Mouse (Mus musculus): ENCODE results near the gene Cd4. TPM values are rescaled to one million over a fixed set of nuclear protein-coding genes. Genes with fewer than 3 reads are reported as not detected.

Gene Cd4
- polyA plus RNA-seq, 1 experiment from 2014 or later: 0.13 TPM

DNA sequence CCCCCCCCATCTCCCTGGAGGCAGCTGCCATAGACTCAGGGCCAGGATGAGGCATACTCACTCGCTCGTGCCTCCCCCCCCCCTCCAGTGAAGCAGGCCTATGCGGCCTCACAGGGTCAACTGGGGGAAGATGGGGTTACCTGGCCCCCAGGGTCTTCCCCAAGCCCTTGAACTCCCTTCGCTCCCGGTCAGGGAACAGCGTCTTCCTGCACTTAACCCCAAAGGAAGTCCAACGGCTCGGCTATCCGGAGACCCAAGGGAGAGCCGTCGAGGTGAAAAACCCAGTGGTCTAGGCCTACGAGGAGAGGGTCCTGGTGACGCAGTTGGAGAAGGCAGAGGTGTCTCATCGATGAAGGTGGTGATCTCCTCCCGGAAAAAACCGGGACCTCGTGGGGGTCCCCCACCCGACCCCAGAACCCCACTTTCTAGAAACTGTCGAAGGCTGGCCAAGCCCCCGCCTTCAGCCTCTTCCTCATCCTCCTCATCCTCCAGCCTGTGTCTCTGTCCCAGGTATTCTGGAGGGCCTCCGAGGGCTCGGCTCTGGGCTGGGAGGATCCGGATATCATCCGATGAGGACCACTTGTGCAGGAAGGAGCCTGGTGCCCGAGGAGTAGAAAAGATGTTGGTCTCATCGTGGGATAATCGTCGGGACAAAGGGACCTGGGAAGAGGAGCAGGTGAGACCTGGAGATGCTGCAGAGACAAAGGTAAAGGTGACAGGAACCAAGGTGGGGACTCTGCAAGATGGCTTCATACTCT, 29.3 kb downstream of the Cd4 start:
- Histone ChIP-seq H3K4me1 (replicated peaks; ENCODE audit: control insufficient read depth, insufficient read depth, low read length) (peaks cover 20% of the 10 kb centered on the region), H3K4me2 (ENCODE audit: low read depth, low read length) (0 out of 2 replicates have a peak overlapping the region, but pooled peaks have one; percentile 97)

DNA sequence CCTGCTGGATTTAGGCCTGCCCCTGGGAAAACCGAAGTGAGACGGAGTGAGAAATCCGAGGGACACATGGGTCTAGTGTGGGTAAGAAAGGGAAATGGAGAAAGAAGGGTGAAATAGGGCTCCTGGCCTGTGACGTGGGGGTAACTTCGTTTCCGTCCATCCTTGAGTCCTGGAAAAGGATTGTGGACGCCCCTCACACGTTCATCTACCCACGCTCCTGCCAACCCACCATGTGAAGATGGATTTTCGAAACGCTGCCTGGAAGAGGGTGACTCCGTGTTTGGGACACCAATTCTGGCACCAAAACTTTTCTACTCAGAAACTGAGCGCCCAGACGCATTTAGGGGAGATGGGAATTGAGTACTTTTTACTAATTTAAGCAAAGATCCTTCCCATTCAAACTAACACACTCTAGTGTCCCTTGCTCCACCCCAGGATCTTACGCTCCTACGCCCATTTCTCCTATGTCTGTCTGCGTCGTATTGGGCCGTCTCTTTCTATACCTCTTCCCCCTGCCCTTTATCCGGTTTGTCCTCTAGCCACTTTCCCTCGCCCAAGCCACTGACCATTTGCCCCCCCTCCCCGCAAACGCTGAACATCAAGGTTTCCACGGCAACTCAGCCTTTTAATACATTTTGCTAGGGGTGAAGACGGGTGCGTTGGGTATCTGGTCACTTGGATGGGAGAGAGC, 30.0 kb downstream of the Cd4 start:
- peak overlapping the region; percentile 97 for H3K4me2 ChIP-seq (ENCODE audit: low read depth, low read length)
- no peak for ATAC-seq (ENCODE audit: low read depth)
- H3K4me3 ChIP-seq (ENCODE audit: low read length): peak overlapping the region; percentile 79
- H3K9ac ChIP-seq (ENCODE audit: low read length): peak overlapping the region; percentile 89
- peaks cover 14% of the 10 kb centered on the region for H3K4me1 ChIP-seq (replicated peaks; ENCODE audit: control insufficient read depth, insufficient read depth, low read length)
- no peaks in the 10 kb centered on the region for H3K9me3 ChIP-seq (ENCODE audit: control insufficient read depth, low read length)
- WGBS: 17% methylated on average over 26 of the region's 26 CpGs
- H3K27me3 ChIP-seq (ENCODE audit: control insufficient read depth, insufficient read depth, low read depth, low read length): peaks cover 26% of the 10 kb centered on the region
- no peaks in the 10 kb centered on the region for H3K36me3 ChIP-seq (ENCODE audit: control insufficient read depth, insufficient read depth, low read length)
- peak overlapping the region; percentile 87 for H3K27ac ChIP-seq (ENCODE audit: low read length)

More for the DNA sequence above, 29.3 kb downstream of the Cd4 start:
- H3K27me3 ChIP-seq (ENCODE audit: control insufficient read depth, insufficient read depth, low read depth, low read length): peaks cover 28% of the 10 kb centered on the region
- H3K9me3 ChIP-seq (ENCODE audit: control insufficient read depth, low read length): no peaks in the 10 kb centered on the region
- H3K9ac ChIP-seq (ENCODE audit: low read length): no peak overlapping the region
- 67% methylated on average over 28 of the region's 28 CpGs for WGBS
- no peak for ATAC-seq (ENCODE audit: low read depth)
- no peak overlapping the region for H3K27ac ChIP-seq (ENCODE audit: low read length)
- H3K4me3 ChIP-seq (ENCODE audit: low read length): no peak overlapping the region
- no peaks in the 10 kb centered on the region for H3K36me3 ChIP-seq (ENCODE audit: control insufficient read depth, insufficient read depth, low read length)

DNA sequence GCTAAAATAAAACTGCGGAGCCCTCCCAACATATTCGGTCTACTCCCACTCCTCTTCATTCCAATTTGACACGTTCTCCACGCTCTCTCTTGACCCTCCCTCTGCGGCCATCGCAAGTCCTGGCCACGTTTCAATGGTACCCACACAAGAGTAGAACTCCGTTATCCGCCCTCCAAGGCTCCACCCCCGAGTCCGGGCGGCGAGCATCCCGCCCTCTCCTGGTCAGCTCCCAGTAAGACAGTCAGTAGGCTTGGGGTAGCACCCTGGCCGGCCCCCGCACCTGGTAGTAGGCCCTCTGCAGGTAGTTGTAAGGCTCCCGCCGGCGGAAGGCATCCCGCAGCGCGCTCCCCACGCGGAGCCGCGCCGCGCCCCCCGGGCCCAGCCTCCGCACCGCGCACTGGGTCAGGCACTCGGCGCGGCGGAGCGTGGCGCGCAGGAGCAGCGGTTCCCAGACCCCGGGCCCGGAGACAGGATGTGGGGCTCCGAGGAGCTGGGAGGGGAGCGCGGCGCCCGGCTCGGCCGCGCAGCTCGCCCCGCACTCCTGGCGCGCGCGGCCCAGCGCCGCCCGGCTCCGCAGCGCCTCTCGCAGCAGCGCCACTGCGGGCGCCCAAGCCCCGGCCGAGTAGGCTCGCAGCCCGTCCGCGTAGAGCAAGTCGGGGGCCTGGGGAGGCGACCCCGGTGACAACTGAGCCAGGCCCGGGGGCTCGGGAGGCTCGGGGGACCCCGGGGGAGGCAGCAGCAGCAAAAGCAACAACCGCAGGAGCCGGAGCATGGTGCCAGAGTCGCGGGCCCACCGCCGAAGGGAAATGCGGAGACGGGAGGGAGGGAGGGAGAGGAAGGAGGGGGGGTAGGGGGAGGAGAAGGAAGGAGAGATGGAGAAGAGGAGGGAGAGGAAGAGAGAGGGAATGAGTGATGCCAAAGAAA, 30.8 kb downstream of the Cd4 start, which contains the start of gene P3h3:
P3h3 (minus strand) TSS at position 837 of the 924 bp plus-strand sequence.
- peak within 1 kb of the TSS; percentile 87 for H3K27ac ChIP-seq (ENCODE audit: low read length)
- no peaks in the 10 kb centered on the region for H3K9me3 ChIP-seq (ENCODE audit: control insufficient read depth, low read length)
- peak within 1 kb of the TSS; percentile 97 for H3K4me2 ChIP-seq (ENCODE audit: low read depth, low read length)
- WGBS: under 1% methylated on average over 62 of the region's 86 CpGs
- peak within 1 kb of the TSS; percentile 79 for H3K4me3 ChIP-seq (ENCODE audit: low read length)
- peaks cover 13% of the 10 kb centered on the region for H3K4me1 ChIP-seq (replicated peaks; ENCODE audit: control insufficient read depth, insufficient read depth, low read length)
- ATAC-seq (ENCODE audit: low read depth): peak; percentile 87
- H3K36me3 ChIP-seq (ENCODE audit: control insufficient read depth, insufficient read depth, low read length): no peaks in the 10 kb centered on the region
- H3K9ac ChIP-seq (ENCODE audit: low read length): peak within 1 kb of the TSS; percentile 89
- peaks cover 24% of the 10 kb centered on the region for H3K27me3 ChIP-seq (ENCODE audit: control insufficient read depth, insufficient read depth, low read depth, low read length)

DNA sequence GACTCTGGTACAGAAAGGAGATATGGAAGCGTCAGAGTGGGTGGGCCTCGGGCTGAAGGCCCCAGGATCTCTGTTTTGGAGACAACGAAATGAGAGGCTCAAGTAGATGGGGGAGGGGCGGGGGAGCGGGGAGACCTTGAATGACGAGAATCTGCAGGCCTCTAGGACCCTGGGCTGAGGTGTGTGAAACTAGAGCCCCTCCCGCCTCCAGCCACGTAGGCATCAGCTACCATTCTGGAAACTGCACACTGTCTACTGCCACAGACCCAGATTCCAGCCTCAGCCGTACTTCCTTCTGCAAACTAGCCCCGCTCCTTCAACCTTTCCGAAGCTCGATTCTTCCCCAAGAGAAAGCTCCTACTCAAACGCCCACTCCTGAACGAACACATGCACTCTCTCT, 31.7 kb downstream of the Cd4 start:
- Histone ChIP-seq H3K36me3 (ENCODE audit: control insufficient read depth, insufficient read depth, low read length) (no peaks in the 10 kb centered on the region), H3K27me3 (ENCODE audit: control insufficient read depth, insufficient read depth, low read depth, low read length) (peaks cover 19% of the 10 kb centered on the region), H3K4me1 (replicated peaks; ENCODE audit: control insufficient read depth, insufficient read depth, low read length) (peaks cover 13% of the 10 kb centered on the region), H3K9me3 (ENCODE audit: control insufficient read depth, low read length) (no peaks in the 10 kb centered on the region), H3K4me3 (ENCODE audit: low read length) (peak overlapping the region; percentile 79), H3K4me2 (ENCODE audit: low read depth, low read length) (peak overlapping the region; percentile 97), H3K9ac (ENCODE audit: low read length) (peak overlapping the region; percentile 38; the same call in 1 of the 2 replicates), H3K27ac (ENCODE audit: low read length) (no peak overlapping the region)
- WGBS: 6% methylated on average over 14 of the region's 14 CpGs
- ATAC-seq (ENCODE audit: low read depth): no peak

DNA sequence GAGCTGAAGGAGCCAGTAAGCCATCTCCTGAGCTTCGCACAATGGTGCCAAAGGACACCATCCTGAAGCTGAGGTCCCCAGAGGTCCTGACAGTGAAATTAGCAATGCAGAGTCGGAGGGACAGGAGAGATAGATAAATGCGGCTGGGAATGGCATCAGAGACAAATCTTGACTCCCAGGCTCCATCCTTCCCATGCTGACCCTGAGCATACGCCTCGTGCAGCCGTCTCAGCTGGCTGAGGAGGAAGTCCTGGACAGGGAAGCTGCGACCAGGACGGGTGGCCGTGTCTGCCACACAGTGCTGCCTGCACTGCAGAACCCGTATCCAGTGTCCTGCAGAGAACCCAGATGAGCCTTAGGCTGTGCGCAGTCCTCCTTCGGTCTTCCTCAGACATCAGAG, 33.4 kb downstream of the Cd4 start:
- Histone ChIP-seq H3K27me3 (ENCODE audit: control insufficient read depth, insufficient read depth, low read depth, low read length) (peaks cover 14% of the 10 kb centered on the region), H3K4me2 (ENCODE audit: low read depth, low read length) (no peak overlapping the region), H3K36me3 (ENCODE audit: control insufficient read depth, insufficient read depth, low read length) (no peaks in the 10 kb centered on the region), H3K4me1 (replicated peaks; ENCODE audit: control insufficient read depth, insufficient read depth, low read length) (peaks cover 13% of the 10 kb centered on the region), H3K4me3 (ENCODE audit: low read length) (no peak overlapping the region), H3K9me3 (ENCODE audit: control insufficient read depth, low read length) (no peaks in the 10 kb centered on the region), H3K27ac (ENCODE audit: low read length) (no peak overlapping the region), H3K9ac (ENCODE audit: low read length) (no peak overlapping the region)
- WGBS: 69% methylated on average over 12 of the region's 12 CpGs
- ATAC-seq (ENCODE audit: low read depth): no peak

DNA sequence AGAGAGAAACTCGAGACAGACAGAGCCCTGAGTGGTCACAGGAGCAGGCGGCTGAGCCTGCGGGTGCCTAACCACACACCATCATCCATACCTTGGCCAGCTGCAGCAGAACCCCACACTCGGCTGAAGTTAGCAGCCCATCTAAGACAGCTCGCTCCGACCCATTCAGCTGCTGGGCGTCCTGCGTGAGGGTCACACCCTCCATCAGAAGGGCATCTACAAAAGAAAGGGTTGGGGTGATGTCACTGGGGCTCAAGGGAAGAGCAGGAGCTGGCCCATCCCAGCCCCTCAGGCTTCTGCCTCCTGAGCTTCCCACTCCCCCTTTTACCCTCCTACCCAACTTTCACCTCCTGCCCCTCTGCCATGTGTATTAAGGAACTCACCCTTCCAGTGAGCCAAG, 37.5 kb downstream of the Cd4 start:
- H3K27me3 ChIP-seq (ENCODE audit: control insufficient read depth, insufficient read depth, low read depth, low read length): no peaks in the 10 kb centered on the region
- H3K27ac ChIP-seq (ENCODE audit: low read length): no peak overlapping the region
- no peak overlapping the region for H3K4me3 ChIP-seq (ENCODE audit: low read length)
- H3K4me1 ChIP-seq (replicated peaks; ENCODE audit: control insufficient read depth, insufficient read depth, low read length): peaks cover 2% of the 10 kb centered on the region; the same call in 1 of the 2 replicates
- no peak for ATAC-seq (ENCODE audit: low read depth)
- H3K36me3 ChIP-seq (ENCODE audit: control insufficient read depth, insufficient read depth, low read length): no peaks in the 10 kb centered on the region; the same call in 1 of the 2 replicates
- WGBS: 51% methylated on average over 8 of the region's 8 CpGs
- no peak overlapping the region for H3K4me2 ChIP-seq (ENCODE audit: low read depth, low read length)
- no peaks in the 10 kb centered on the region for H3K9me3 ChIP-seq (ENCODE audit: control insufficient read depth, low read length)
- no peak overlapping the region for H3K9ac ChIP-seq (ENCODE audit: low read length)

DNA sequence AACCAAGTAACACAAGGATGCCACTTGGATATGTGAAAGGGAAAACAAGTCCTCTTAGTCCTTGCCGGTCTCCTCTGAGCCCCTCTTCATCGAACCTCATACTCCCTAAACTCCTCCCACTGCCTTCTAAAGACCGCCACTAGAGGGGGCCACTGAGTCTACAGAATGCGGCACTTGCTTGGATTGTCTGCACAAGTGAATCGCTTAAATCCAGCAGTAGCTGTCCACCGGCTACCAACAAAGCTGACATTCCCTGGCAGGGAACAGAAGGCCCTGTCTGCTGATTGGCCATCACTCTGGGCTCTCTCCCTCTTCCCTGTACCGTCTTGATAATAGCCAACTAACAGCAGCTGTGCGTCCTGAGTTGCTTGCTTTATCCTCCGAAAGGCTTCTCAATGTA, 40.7 kb downstream of the Cd4 start:
- H3K9ac ChIP-seq (ENCODE audit: low read length): no peak overlapping the region
- H3K27me3 ChIP-seq (ENCODE audit: control insufficient read depth, insufficient read depth, low read depth, low read length): no peaks in the 10 kb centered on the region
- no peaks in the 10 kb centered on the region; the same call in 1 of the 2 replicates for H3K36me3 ChIP-seq (ENCODE audit: control insufficient read depth, insufficient read depth, low read length)
- no peaks in the 10 kb centered on the region for H3K9me3 ChIP-seq (ENCODE audit: control insufficient read depth, low read length)
- no peak overlapping the region for H3K4me3 ChIP-seq (ENCODE audit: low read length)
- no peak overlapping the region for H3K27ac ChIP-seq (ENCODE audit: low read length)
- peaks cover 2% of the 10 kb centered on the region; the same call in 1 of the 2 replicates for H3K4me1 ChIP-seq (replicated peaks; ENCODE audit: control insufficient read depth, insufficient read depth, low read length)
- no peak overlapping the region for H3K4me2 ChIP-seq (ENCODE audit: low read depth, low read length)
- ATAC-seq (ENCODE audit: low read depth): peak; percentile 88
- WGBS: 11% methylated on average over 9 of the region's 9 CpGs

DNA sequence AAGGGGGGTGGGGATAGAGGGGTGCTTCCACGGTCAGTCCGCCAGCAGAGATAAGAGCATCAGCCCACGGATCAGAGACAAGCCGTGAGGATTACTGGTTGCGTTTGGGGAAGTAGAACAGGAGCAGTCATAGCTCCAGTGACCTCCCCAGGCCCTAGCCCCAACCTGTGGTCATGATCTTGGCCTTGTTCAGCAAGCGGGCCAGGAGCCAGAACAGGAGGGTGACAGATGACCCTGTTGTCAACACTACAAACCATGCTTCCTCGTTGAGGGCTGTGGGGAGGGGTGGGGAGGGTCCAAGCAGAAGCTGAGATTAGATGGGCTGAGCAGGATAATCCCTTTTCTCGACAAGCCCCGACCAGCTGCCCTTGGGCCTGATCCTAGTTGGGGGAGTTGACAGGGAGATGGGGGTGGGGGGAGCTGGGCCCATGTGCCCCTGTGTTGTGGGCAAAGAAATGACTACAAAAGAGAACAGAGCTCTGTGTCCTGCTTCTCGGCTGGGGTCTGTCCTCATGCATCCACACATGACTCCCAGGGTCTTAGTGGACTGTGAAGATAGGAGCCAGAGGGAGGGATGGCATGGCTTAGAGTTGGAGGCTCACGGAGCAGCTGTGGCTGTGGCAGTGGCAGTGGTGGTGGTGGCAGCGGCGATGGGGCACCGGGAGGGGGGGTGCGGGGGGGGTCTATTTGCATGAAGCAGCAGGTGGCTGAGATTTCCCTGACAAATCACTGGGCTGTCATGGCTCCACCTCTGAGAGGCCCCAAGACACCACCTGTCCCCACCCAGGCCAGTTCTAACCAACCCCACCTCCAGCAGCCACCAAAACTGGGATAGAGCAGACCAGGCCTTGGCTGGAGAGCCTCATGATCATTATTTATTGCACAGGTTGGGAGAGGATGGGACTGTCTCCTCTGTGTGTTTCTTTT, 47.5 kb downstream of the Cd4 start, which contains the start of gene Gnb3:
Gnb3 (minus strand) TSS at position 35 of the 927 bp plus-strand sequence.
- no peak within 1 kb of the TSS for H3K27ac ChIP-seq (ENCODE audit: low read length)
- no peaks in the 10 kb centered on the region; the same call in 1 of the 2 replicates for H3K36me3 ChIP-seq (ENCODE audit: control insufficient read depth, insufficient read depth, low read length)
- H3K9me3 ChIP-seq (ENCODE audit: control insufficient read depth, low read length): no peaks in the 10 kb centered on the region
- H3K4me2 ChIP-seq (ENCODE audit: low read depth, low read length): no peak within 1 kb of the TSS
- no peak within 1 kb of the TSS for H3K4me3 ChIP-seq (ENCODE audit: low read length)
- ATAC-seq (ENCODE audit: low read depth): no peak
- peaks cover 21% of the 10 kb centered on the region for H3K4me1 ChIP-seq (replicated peaks; ENCODE audit: control insufficient read depth, insufficient read depth, low read length)
- H3K27me3 ChIP-seq (ENCODE audit: control insufficient read depth, insufficient read depth, low read depth, low read length): no peaks in the 10 kb centered on the region
- H3K9ac ChIP-seq (ENCODE audit: low read length): no peak within 1 kb of the TSS
- 26% methylated on average over 15 of the region's 15 CpGs for WGBS
